Mouse (Mus musculus) layer of hippocampus, postnatal 10 days (tissue): ENCODE measurements around the gene Smpd2. TPM values are rescaled to one million over a fixed set of nuclear protein-coding genes. Genes with fewer than 3 reads are reported as not detected.
A peak's percentile ranks its signal among the peaks of the same experiment; 100 is the strongest.

ENCODE experiments used
- DNase-seq, 2 experiments: peaks; one replicate each; pipeline ENCODE4 v3.0.0; 2021; ENCODE audit warnings: low spot score in 2 of 2
- total RNA-seq, 2 experiments: library from RNA; stranded (reverse); gene quantifications; 2 replicates each; pipeline ENCODE4 v1.2.3; 2021

Gene Smpd2
- total RNA-seq, 2 experiments from 2014 or later = 21.2 to 26.2 TPM

DNA sequence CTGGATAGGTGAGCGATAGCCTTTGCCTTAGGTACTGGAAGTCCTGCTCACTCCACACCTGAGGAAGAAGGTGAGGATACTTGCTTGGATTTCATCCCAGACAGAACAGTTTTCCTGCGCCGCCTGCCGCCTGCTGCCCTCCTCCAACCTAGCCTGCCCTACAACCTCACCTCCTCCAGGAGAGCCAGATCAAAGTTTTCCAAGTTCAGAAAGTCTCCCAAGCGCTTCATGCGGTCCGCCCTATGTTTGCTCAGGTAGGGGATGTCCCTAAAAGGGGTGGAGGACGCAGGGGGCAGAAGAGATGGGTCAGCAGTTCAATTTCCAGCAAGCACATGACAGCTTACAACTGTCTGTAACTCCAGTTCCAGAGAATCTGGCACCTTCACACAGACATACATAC, 875 bp downstream of the Smpd2 start:
- no peak for DNase-seq

DNA sequence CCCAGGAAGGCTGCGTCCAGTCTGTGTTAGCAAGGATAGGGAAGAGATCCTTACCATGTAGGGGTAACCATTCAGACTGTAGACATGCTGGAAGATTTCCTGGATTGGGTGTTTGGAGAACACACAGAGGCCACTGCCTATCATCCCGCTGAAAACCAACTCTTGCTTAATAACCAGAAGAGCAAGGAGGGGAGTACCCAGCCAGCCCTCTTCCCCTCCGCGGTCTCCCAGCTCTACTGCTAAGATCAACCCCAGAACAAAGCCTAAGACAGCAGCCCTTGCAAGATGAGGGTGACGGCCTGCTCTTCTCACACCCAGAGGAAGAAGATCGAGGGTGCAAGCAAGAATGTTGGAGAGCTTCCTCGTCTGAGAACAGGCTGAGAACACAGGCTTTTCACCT, 1.3 kb downstream of the Smpd2 start:
- DNase-seq = no peak

DNA sequence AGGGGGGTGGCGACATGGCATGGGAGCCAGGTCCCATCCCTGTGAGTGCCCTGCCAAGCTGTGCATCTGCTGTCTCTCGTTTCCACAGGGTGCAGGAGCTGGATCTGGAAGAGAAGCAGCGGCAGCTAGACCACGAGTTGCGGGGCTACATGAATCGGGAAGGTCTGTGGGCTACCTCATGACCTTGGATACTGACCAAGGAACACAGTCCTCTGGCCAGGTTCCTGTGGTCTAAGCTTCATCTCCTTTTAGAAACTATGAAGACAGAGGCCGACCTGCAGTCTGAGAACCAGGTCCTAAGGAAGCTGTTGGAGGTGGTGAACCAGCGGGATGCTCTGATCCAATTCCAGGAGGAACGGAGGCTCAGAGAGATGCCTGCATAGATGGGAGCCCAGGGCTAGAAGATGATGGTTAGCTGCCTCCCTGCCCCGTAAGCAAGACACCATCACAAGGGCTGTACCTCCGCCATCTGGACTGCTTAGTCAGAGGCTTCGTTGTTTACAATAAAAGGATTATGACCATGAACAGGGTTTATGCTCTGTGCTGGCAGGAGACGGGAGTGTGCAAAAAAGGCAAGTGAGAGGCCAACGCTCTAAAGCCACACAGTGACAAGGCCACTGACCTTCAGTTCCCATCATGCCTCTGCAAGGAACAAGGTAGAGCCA, 3.5 kb downstream of the Smpd2 start:
- DNase-seq = no peak

DNA sequence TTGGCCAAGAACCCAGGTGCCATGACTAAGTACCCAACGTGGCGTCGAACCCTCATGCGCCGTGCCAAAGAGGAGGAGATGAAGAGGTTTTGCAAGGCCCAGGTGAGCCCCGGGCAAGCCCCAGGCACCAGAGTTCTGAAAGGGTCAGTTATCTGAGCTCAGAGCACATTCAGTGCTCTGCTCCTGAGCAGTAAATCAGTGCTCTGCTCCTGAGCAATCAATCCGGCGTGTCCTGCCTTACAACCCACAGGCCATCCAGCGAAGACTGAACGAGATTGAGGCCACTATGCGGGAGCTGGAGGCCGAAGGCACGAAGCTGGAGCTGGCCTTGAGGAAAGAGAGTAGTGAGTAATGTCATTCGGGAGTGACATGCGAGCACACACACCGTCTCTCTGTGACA, 4.4 kb downstream of the Smpd2 start:
- no peak for DNase-seq

DNA sequence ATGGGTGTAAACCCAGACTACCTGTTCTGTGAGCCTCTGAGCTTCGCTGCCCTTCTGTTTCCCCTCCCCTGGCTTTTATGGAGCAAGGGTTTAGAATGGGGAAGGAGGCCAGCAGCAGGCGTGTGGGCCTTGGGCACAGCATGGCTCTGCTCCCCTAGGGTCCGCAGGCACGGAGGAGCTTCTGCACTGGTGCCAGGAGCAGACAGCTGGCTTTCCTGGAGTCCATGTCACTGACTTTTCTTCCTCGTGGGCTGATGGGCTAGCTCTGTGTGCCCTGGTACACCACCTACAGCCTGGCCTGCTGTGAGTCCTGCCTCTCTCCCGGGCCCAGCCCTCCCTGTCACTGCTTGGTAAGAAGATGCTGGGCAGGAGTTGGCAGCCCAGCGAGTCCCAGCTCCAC, 7.7 kb downstream of the Smpd2 start:
- no peak for DNase-seq

DNA sequence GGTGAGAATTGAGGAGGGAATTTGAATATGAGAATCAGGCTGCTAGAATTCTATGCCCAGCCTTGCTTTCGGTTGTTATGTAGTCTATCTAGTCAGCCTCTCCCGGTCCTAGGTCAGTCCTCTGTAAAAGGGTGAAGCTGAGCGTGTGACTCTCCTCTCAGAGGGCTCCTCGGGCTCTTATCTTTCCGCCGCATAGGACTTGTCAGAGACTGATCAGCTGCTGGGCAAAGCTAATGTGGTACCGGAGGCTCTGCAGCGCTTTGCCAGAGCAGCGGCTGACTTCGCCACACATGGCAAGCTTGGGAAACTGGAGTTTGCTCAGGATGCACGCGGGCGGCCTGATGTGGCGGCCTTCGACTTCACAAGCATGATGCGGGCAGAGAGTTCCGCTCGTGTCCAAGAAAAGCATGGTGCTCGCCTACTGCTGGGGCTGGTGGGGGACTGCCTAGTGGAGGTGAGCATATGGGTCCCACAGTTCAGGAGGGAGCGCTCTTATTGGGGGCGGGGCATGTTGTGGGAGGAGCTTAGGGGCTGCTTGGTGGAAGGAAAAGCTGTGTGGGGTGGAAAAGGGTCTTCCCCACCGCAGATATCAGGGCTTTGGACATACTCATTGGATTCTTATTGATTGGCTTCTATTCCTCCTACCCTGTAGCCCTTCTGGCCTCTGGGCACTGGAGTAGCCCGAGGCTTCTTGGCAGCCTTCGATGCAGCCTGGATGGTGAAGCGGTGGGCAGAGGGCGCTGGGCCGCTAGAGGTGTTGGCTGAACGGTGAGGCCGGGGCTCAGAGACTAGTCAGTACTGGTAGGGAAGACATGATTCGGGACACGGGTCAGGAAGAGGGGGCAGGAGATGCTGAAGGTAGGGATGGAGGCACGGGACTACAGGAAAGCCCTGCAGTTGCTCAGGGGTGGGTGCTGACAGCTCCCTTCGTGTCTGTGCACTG, 9.0 kb downstream of the Smpd2 start:
- DNase-seq = peak in 1 of 2 experiments; percentile 13

DNA sequence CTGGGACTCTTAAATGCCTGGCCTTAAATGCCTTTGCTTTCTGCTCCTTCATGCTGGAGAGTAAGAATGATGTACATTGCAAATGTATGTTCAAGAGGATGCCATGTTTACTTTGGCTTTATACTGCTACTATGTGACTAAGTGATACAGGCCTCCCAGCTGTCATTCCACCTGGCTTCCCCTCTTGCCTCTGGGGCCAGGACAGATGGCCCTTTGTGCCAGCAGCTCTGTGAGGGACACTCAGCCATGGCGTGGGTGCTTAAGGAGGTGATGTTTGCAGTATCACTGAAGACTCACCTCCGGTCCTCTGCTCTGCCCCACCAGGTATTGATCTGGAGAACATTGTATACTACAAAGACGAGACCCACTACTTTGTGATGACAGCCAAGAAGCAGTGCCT, 10.2 kb downstream of the Smpd2 start:
- no peak for DNase-seq

DNA sequence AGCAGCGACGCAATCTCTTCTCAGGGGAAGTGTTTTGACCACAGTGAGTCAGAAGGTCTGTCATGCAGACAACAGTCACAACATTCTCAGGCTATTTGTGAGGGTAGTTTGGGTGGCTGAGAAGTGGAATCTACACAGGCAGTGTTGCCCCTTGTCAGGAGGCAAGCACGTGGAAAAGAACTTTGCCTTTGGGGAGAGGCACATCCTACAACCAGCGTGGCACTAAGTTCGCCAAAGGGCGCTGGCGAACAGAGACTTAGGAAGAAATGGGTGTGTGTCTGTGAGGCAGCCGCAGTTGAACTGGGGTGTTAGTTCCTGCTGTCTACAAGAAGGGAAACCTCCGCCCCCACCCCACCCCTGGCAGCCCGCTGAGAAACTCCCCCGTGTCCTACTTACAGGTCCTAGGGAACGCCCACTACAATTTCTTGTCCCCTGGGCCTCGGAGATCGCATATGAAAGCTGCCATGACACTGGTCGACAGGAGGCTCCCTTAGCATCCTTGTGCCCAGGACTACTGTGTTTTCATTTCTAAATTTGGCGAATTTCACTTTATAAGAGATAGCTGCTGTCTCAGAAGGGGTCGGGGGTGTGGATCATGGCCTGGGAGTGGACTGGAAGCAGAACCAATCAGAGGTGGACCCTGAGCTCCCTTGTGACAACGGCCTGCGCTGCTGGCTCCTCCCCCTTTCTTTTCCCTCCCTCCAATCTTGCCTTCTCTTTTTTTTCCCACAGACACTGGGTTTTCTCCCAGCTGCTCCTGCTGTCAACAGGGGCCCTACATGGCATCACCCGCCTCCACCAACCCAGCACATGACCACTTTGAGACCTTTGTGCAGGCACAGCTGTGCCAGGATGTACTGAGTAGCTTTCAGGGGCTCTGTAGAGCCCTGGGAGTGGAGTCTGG, 12.6 kb downstream of the Smpd2 start:
- peak; percentile 51 to 60 for DNase-seq

DNA sequence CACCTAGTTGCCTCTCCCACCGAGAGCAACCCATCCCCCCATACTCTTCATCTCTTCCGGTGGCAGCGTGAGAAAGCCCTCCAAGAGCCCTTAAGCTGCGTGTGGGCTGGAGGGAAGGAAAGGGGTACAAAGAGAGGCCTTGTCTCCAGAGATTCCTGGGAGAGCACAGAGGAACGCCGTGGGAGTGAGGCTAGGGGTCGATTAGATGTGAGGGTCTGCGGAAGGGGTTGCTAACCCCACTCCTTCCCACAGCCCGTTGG, 13.2 kb downstream of the Smpd2 start:
- DNase-seq = peak in 1 of 2 experiments; percentile 36

DNA sequence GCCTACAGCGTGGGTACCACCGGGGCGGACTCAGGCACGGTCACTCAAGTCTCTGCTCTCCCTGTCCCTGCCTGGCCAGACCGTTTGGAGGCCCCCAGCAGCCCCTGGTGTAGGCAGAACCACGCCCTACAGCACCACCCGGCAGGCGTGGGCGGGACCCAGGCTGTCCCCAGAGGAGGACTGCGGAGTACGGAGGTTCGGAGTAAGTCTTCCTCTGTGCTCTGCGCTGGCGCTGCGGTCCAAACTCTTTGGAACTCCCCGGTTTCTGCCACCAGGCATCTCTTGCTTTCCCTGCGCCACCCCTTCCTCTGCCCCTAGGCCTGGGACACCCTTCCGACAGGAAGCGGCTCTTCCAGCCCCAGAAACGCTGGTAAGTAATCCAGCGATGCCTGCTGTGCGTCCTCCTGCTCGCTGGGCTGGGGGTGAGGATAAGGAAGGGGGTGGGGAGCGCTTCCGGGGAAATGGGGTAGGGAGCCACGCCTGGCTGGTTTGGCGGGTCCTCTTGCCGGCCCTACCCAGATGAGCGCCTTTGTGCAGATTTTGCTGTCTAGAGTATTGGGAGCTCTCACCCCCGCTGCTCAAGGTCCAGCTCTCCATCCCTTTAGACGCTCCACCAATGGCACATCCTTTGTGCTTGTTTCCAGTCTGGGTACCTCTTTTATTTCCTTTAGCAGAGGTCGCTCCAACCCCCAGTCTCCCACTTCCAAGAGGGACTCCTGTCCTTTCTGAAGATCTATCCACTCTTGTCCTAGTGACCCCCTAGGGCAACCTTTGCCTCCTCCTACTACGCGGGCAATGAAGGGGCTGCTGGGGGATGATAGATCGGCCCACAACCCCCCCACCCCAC, 13.8 kb downstream of the Smpd2 start, which contains the start of gene Mical1:
Mical1 (plus strand) TSS at position 144 of the 847 bp plus-strand sequence.
- DNase-seq = peak; percentile 63 to 72

DNA sequence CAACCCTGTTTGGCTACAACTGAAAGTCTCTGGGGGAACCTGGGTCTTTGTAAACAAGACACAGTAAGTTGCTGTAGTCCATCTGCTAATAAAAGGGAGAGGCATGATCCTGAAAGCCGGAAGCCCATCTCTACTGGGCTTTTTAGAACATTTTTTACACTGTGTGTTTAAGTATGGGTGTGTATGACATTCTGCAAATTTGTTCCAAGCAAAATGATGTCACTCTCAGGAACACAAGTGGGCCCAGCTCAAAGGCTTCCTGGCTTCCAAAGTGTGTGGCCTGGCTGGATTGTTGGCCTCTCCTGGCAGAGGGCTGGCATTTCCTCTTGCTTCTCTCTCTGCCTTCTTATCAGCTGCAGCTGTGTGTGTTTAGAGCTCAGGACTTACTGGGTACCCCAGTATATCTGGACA, 15.2 kb downstream of the Smpd2 start:
- DNase-seq = no peak

DNA sequence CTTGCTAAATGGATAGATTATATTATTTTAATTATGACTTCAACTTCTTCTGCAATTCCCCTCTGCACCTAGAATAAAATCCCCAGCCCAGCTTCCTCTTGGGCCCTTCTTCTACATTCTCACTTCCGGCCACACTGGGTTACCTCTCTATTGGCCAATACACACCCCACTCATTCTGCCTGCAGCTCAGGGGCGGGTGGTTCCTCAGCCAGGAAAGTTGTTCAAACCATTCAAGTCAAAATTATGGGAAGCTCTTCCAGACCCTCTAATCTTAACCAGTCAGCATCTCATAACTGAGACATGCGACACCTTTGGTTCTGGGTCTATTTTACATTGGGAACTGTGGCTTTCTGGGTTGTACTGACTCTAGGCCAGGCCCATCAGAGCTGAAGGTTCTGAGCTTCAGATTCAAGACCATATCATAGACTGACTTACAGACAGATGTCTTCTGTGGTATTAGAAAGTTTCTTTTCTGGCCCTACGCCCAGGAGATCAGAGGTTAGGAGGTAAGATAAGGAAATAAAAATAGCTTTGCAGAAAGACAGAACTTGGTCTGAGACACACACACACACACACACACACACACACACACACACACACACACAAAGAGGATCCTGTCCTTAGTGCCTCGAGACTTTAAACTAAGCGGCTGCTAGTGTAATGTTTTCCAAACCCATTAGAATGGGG, 16.2 kb downstream of the Smpd2 start:
- no peak for DNase-seq

DNA sequence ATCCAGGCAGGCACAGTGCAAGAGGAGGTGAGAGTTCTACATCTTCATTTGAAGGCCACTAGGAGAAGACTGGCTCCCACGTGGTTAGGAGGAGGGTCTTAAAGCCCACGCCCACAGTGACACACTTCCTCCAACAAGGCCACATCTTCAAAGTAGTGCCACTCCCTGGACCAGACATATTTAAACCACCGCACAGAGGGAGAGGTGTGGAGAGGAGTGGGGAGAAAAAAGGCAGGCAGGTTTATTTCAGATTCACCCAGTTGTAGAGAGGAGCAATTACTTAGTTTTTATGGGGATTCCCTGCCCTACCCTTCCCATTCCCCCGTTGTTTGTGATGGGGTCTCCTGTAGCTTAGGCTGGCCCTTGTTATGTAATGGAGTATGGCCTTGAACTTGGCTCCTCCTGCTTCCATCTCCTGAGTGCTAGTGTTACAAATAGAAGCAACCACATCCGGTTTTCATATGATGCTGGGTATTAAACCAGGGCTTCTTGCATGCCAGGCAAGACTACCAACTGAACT, 17.1 kb downstream of the Smpd2 start:
- no peak for DNase-seq

DNA sequence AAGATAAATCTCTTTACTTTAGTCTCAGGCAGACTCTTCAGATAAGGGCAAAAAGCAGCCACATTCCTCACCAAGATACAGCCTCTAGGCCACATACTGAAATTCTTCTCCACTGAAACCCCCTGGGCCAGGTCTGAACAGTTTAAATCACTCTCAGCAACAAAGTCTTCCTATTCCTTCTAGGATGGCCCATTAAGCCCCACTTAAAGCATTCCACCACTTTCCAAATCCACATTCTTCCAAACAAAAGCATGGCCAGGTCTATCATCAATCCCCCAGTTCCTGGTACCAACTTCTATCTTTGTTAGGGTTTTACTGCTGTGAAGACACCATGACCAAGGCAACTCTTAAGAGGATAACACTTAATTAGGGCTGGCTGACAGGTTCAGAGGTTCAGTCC, 17.6 kb downstream of the Smpd2 start:
- DNase-seq = no peak

DNA sequence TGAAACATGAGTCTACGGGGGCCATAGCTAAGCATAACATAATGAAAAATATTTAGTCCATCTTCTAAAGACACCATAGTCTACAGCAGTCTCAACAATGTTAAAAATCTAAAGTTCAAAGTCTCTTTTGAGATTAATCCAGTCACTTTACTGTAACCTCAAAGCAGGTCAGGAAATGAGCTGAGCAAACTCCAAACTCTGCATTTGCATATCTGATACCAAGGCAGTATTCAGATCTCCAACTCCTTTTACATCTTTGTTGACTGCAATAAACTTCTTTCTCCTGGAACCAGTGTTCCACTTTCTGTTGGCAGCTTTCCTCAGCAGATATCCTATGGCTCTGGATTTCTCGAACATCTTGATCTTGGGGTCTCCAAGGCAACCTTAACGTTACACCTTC, 19.5 kb downstream of the Smpd2 start:
- no peak for DNase-seq

DNA sequence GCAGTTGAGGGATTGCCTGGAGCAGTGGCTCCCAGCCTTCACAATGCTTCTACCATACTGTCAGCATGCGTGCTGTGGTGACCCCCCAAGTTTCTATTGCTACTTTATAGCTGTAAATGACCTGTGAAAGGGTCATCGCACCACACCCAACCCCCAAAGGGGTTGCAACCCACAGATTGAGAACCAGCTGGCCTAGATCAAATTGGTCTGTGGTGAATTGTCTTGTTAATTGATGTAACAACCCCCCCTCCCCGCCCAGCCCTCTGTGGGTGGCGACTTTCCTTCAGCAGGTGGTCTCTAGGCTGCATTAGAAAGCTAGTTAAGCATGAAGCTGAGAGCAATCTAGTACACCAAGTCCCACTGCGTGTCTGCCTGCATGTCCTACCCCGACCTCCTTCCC, 22.8 kb downstream of the Smpd2 start:
- no peak for DNase-seq

DNA sequence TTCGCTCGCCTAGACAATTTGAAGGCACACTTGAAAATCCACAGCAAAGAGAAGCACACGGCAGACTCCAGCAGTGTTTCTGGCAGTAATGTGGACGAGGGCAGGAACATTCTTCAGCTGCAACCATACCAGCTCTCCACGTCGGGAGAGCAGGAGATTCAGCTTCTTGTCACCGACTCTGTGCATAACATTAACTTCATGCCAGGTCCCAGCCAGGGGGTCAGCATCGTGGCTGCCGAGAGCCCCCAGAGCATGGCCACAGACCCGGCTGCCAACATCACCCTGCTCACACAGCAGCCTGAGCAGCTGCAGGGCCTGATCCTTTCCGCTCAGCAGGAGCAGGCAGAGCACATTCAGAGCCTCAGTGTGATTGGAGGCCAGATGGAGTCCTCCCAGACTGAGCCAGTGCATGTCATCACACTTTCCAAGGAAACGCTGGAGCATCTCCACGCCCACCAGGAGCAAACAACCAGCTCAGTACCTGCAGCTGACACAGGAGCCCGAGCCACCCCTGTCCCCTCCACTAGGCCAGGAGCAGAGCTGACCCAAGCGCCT, 25.7 kb downstream of the Smpd2 start:
- peak in 1 of 2 experiments; percentile 14 for DNase-seq

DNA sequence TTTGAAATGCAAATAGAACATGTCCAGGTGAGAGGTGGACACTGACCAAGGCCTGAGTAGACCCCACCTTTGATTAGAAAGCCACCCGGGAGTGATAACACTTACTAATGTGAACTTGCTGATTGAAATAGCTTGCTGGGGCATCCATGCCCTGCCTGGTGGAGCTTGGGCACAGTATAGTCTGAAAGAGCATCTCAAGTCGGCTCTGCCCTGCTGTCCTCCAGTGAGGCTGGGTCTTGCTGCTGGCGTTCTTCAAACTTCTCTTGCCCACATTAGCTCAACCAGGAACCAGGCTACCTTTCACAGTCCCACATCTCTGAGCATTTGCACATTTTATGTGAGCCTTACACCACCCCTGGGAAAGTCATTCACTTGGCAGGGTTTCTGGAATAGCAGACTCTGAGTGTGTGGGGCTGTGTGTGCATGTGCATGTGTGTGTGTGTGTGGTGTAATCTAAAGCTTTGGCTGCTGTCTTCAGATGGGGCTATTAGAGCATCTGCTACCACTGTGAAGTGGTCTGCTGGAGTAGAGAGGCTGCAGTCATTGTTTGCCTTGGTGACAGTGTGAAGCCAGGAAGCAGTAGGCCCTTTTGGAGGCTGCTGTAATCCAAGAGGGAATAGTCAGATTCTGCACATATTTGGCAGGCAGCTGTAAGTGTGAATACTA, 29.0 kb downstream of the Smpd2 start:
- peak in 1 of 2 experiments; percentile 17 for DNase-seq

DNA sequence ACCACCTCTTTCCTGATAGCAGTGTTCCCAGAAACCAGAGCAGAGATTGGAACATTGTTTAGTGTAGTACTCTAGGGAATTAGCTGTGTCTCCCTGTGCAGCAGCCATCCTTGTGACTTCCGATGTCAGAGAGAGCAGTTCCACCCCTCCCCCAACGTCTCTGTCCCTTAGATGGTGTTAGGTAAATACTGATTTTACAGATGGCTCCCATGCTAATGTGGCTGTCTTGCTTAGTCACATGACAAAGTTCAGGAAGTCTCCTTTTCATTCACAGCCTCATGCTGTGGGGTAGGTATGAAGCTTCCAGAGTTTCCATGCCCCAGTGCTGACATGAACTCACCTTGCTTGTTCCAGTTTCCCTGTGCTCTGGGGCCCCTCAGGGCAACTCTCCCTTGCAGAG, 29.7 kb downstream of the Smpd2 start:
- no peak for DNase-seq
